21 mouse cellular contexts compared by ENCODE assay signal in the genomic region with DNA sequence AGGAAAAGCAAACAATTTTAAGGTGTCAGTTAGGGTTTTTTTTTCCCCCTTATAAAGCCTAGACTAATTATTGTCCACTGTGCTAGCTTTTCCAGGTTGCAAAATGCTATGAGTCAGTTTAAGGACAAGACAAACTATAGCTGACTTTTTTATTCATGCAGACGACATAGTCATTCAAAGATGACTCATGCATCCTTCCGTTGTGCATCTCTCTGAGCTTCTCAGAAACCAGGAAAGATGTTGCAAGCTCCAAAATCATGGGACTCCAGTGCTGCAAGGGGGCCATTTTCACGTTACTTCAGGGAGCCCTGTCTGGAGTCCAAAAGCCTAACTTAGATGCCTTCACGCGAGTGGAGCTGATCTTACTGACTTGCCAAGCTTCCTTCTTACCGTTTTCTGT. TPM values are rescaled to one million over a fixed set of nuclear protein-coding genes. Genes with fewer than 3 reads are reported as not detected.
DNase-seq lines count a peak whose midpoint lies in the region; ATAC-seq and TF ChIP-seq lines count a peak whose summit lies in the region.
"Had no signal": no experiment of that assay in that cellular context is flagged by ENCODE, and none has a peak within 500 bp of the region (broad histone marks: within the 10 kb centered on the region; RNA-seq: fewer than 3 reads in every experiment).

No protein-coding gene starts in this region.

- DNase-seq in adrenal gland, adult 2 months, result peak; percentile 58
- no peak for DNase-seq in adrenal gland, postnatal 10 days
- DNase-seq in liver, postnatal 0 days, result no peak
- DNase-seq in liver, embryonic 11.5 days (ENCODE audit: low spot score), result no peak
- peak; percentile 66 for DNase-seq in Patski (ENCODE audit: low read depth, low spot score)
- no peak for DNase-seq in kidney, postnatal 25 days
- DNase-seq: adrenal gland, adult 8-10 months; heart, postnatal 36 days; kidney, adult 11 months; kidney, postnatal 4 days; left cerebral cortex, postnatal 4 days; retina, postnatal 1 day; thymus, postnatal 25 days had no signal

- WGBS in liver, postnatal 0 days (ENCODE audit: insufficient replicate concordance), result 57% methylated on average over 6 of the region's 6 CpGs
- WGBS in liver, embryonic 11.5 days, result 74% methylated on average over 6 of the region's 6 CpGs
- WGBS in macrophage (ENCODE audit: missing documents), result 10% methylated on average over 6 of the region's 6 CpGs
- WGBS in midbrain, embryonic 13.5 days, result 90% methylated on average over 6 of the region's 6 CpGs

- H3K27ac ChIP-seq in liver, postnatal 0 days (ENCODE audit: low read depth), result 0 out of 2 replicates have a peak overlapping the region, but pooled peaks have one; percentile 12
- no peak overlapping the region for H3K27ac ChIP-seq in liver, embryonic 11.5 days (ENCODE audit: low read depth, low read length)
- peak overlapping the region; percentile 95 for H3K27ac ChIP-seq in macrophage
- no peak overlapping the region for H3K27ac ChIP-seq in midbrain, embryonic 13.5 days
- H3K27ac ChIP-seq: forebrain, embryonic 12.5 days; liver, embryonic 14.5 days; neural tube, embryonic 15.5 days; stomach, embryonic 15.5 days had no signal

- peak; percentile 38; the same call in 1 of the 2 replicates for ATAC-seq in liver, postnatal 0 days
- no peak for ATAC-seq in liver, embryonic 11.5 days (replicated peaks; ENCODE audit: low FRiP score)
- ATAC-seq in Patski, result peak; percentile 87
- no peak for ATAC-seq in midbrain, embryonic 13.5 days
- ATAC-seq: hindbrain, embryonic 16.5 days had no signal

- no peaks in the 10 kb centered on the region for H3K9me3 ChIP-seq in liver, postnatal 0 days (ENCODE audit: low read length)
- no peaks in the 10 kb centered on the region for H3K9me3 ChIP-seq in liver, embryonic 11.5 days (ENCODE audit: control insufficient read depth, low read length)
- H3K9me3 ChIP-seq in midbrain, embryonic 13.5 days, result no peaks in the 10 kb centered on the region
- H3K9me3 ChIP-seq: forebrain, embryonic 12.5 days; neural tube, embryonic 15.5 days; stomach, embryonic 15.5 days had no signal

- H3K4me1 ChIP-seq in liver, postnatal 0 days (ENCODE audit: insufficient read depth), result no peaks in the 10 kb centered on the region
- no peaks in the 10 kb centered on the region for H3K4me1 ChIP-seq in liver, embryonic 11.5 days (replicated peaks; ENCODE audit: control insufficient read depth, insufficient read depth, low read length)
- H3K4me1 ChIP-seq in midbrain, embryonic 13.5 days (replicated peaks), result no peaks in the 10 kb centered on the region
- H3K4me1 ChIP-seq: forebrain, embryonic 12.5 days; neural tube, embryonic 15.5 days; stomach, embryonic 15.5 days had no signal

- H3K27me3 ChIP-seq in liver, postnatal 0 days (ENCODE audit: insufficient read depth, low read length), result no peaks in the 10 kb centered on the region
- H3K27me3 ChIP-seq in liver, embryonic 11.5 days (replicated peaks; ENCODE audit: control insufficient read depth, insufficient read depth, low read length), result no peaks in the 10 kb centered on the region
- no peaks in the 10 kb centered on the region for H3K27me3 ChIP-seq in Patski
- no peaks in the 10 kb centered on the region for H3K27me3 ChIP-seq in midbrain, embryonic 13.5 days
- H3K27me3 ChIP-seq: forebrain, embryonic 12.5 days; neural tube, embryonic 15.5 days; stomach, embryonic 15.5 days had no signal

- peak; percentile 62; the same call in 1 of the 2 replicates for TF ChIP-seq EP300 in liver, postnatal 0 days (IDR thresholded peaks at IDR 0.05; ENCODE audit: low read depth)

- CTCF ChIA-PET in Patski (lab: Charles Lee), result interaction anchor here (1.4 kb wide), 1 partner anchor 173 kb away, joined by 5 read pairs; no protein-coding TSS in a partner anchor

- POLR2A ChIA-PET in Patski (lab: Charles Lee), result no interaction called here

- H3K4me3 ChIP-seq in liver, postnatal 0 days (ENCODE audit: low read depth, low read length), result no peak overlapping the region
- no peak overlapping the region for H3K4me3 ChIP-seq in liver, embryonic 11.5 days (ENCODE audit: low read depth, low read length)
- no peak overlapping the region for H3K4me3 ChIP-seq in macrophage (ENCODE audit: inconsistent target)
- H3K4me3 ChIP-seq in midbrain, embryonic 13.5 days (replicated peaks), result no peak overlapping the region
- H3K4me3 ChIP-seq: forebrain, embryonic 12.5 days; neural tube, embryonic 15.5 days; stomach, embryonic 15.5 days had no signal

- in situ Hi-C loops in Patski (cut with MboI; ENCODE audit: low pct_unique_long_range_greater_than_20kb), result no loop called here

- no peak overlapping the region for H3K4me2 ChIP-seq in liver, postnatal 0 days (ENCODE audit: low read depth, low read length)
- H3K4me2 ChIP-seq in liver, embryonic 11.5 days, result no peak overlapping the region
- no peak overlapping the region for H3K4me2 ChIP-seq in midbrain, embryonic 13.5 days (replicated peaks)
- H3K4me2 ChIP-seq: forebrain, embryonic 12.5 days; neural tube, embryonic 15.5 days; stomach, embryonic 15.5 days had no signal

- H3K79me2 ChIP-seq in macrophage (ENCODE audit: inconsistent target), result peaks cover 96% of the 10 kb centered on the region

- H3K36me3 ChIP-seq in liver, postnatal 0 days (replicated peaks; ENCODE audit: insufficient read depth, low read length), result no peaks in the 10 kb centered on the region
- no peaks in the 10 kb centered on the region for H3K36me3 ChIP-seq in liver, embryonic 11.5 days (ENCODE audit: control insufficient read depth, insufficient read depth, low read length)
- 0 out of 2 replicates have a peak, but pooled peaks cover 6% of the 10 kb centered on the region for H3K36me3 ChIP-seq in macrophage (ENCODE audit: inconsistent target)
- H3K36me3 ChIP-seq in midbrain, embryonic 13.5 days, result no peaks in the 10 kb centered on the region
- H3K36me3 ChIP-seq: forebrain, embryonic 12.5 days; neural tube, embryonic 15.5 days; stomach, embryonic 15.5 days had no signal

- H3K9ac ChIP-seq in liver, postnatal 0 days (replicated peaks), result no peak overlapping the region
- no peak overlapping the region for H3K9ac ChIP-seq in liver, embryonic 11.5 days (ENCODE audit: low read depth, low read length)
- H3K9ac ChIP-seq in midbrain, embryonic 13.5 days (replicated peaks), result no peak overlapping the region
- H3K9ac ChIP-seq: forebrain, embryonic 12.5 days; liver, embryonic 14.5 days; neural tube, embryonic 15.5 days; stomach, embryonic 15.5 days had no signal

- no peak for TF ChIP-seq CTCF in liver, postnatal 0 days (IDR thresholded peaks at IDR 0.05; ENCODE audit: low read depth)
- no peak for TF ChIP-seq CTCF in Patski (IDR thresholded peaks at IDR 0.05)

RNA-seq across cellular contexts. Expression of gene C9, which starts 33.8 kb away (rescaled TPM):
- total RNA-seq in adrenal gland, adult 2 months (2021), result 1 to 10 TPM in 1 of 2 experiments, not detected in 1; 1.6 TPM
- not detected in 2 replicates for polyA plus RNA-seq in adrenal gland, adult 2 months (2012; rRNA removed)
- total RNA-seq in adrenal gland, postnatal 10 days (2021), result 1 to 10 TPM; 2.5 to 3.0 TPM
- 0.95 and 1.9 TPM in 2 replicates for polyA plus RNA-seq in liver, postnatal 0 days (2015; fragmentation: Nextera tagmentation; extraction: Ambion mirVana)
- polyA plus RNA-seq in liver, embryonic 11.5 days (2014; fragmentation: Nextera tagmentation; extraction: Ambion mirVana), result 0.15 TPM in 1 of 2 replicates, not detected in the other
- not detected for polyA plus RNA-seq in Patski (2021)
- total RNA-seq in macrophage (2018; cell fraction: chromatin; rRNA removed), result not detected
- total RNA-seq in macrophage (2018; cell fraction: cytosol; rRNA removed), result not detected
- not detected for total RNA-seq in macrophage (2018; cell fraction: nucleus; rRNA removed)
- polyA plus RNA-seq in macrophage (2018), result not detected in 3 replicates
- polyA plus RNA-seq in midbrain, embryonic 13.5 days (2015; fragmentation: Nextera tagmentation; extraction: Ambion mirVana), result not detected in 2 replicates
- total RNA-seq: heart, postnatal 36 days; left cerebral cortex, postnatal 4 days had no signal
- polyA plus RNA-seq: embryonic facial prominence, embryonic 14.5 days; forebrain, embryonic 12.5 days; hindbrain, embryonic 16.5 days; neural tube, embryonic 15.5 days had no signal

Comparison
In these comparisons a context has a peak if more than half of its experiments do, and no peak if none do; other contexts are left out.
1. DNase-seq: peak in adrenal gland, adult 2 months (single experiment) and Patski (single experiment); none in adrenal gland, postnatal 10 days (single experiment), liver, postnatal 0 days (single experiment), liver, embryonic 11.5 days (single experiment) and kidney, postnatal 25 days (0 of 2).
2. ATAC-seq: peak in liver, postnatal 0 days (single experiment) and Patski (single experiment); none in liver, embryonic 11.5 days (single experiment) and midbrain, embryonic 13.5 days (single experiment).
3. H3K27ac ChIP-seq: peak in liver, postnatal 0 days (single experiment) and macrophage (single experiment); none in liver, embryonic 11.5 days (single experiment) and midbrain, embryonic 13.5 days (single experiment).